Mouse (Mus musculus): ENCODE results near the gene Gm1110.
"Not testable (repeated sequence)": the region's sequence is repeated elsewhere in the genome, so short reads cannot be mapped to it uniquely, and the experiment has no call there.

Gene Gm1110

DNA sequence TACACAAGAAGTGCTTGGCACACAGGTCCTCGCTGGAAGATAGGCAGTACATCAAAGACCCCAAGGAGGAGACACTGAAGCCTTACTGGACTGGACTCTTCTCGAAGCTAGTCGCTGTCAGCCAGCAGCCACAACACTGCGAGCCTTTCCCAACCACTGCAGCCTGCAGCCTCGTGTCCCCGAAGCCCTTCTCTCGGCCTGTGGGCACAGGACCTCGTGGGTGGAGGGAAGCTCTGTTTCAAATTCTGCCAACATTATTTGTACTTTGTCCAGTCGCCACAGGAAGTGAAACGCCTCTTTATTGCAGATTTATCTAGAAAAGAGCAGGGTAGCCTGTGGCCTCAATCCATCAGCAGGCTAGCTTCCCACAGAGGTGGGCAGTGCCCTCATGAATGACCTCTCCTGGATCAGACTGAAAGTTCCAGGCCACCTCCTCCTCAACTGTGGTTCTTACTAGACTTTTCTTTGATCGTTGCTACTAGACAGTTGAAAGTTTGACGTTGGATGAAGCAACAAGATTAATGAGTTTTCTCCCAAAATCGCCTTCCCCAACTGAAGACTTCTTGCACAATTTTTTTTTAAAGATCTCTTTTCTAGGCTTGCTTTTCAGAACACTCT is at the start of gene Gm1110:
Gene Gm1110, minus strand, starts transcription at position 203 of the 618 bp plus-strand sequence.
- no peak for DNase-seq (ENCODE audit: low spot score)

DNA sequence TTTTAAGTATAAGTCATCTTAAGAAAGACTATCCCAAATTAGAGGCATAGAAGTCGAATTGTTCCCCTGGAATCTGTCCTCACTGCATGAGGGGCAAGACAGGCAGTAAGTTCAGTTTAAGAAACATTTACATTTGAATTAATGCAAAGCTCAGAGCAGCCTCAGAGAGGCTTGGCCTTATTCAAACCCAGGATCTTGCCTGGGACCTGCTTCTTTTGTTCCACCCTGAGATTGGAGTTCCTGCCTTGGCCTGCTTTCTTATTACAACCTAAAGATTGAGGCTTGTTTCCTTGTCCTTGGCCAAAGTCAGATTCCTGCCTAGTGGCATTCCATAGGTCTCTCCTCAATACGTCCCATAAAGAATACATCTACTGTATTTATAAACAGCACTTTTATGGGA is 24.9 kb upstream of the Gm1110 start:
- no peak for DNase-seq (ENCODE audit: low spot score)

DNA sequence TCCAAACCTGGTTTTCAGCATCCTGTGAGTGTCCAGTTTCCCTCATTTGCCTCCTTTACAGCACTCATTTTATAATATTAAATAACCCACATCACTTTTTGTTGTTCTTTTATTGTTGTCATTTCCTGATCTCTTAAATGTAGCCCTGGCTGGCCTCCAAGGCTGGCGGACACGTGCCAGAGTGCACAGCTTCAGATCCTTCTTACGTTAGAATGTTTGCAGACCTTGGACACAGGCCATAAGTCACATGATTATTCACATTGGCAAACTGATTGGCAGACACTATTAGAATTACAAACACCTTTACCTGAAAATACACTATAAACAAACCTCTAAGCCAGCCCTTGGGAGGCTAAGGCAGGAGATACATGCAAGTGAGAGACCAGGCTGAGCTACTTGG is 1.2 kb upstream of the Gm1110 start:
- no peak for DNase-seq (ENCODE audit: low spot score)

DNA sequence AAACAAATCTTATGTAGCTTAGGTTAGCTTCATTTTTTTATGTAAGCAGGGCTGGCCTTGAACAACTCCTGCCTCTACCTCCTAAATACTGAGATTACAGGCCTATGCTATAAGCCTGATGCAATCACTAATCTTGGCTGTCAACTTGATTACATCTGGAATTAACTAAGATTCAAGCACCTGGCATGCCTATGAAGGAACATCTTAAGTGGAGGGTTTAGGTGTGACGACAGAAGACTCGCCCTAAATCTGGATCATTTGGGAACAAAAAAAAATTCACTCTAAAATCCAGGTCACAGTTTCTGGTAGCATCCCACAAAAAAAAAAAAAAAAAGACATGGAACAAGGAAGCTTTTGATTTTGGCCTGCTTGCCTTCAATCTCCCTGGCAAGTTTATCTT is 3.1 kb downstream of the Gm1110 start:
- no peak for DNase-seq (ENCODE audit: low spot score)

DNA sequence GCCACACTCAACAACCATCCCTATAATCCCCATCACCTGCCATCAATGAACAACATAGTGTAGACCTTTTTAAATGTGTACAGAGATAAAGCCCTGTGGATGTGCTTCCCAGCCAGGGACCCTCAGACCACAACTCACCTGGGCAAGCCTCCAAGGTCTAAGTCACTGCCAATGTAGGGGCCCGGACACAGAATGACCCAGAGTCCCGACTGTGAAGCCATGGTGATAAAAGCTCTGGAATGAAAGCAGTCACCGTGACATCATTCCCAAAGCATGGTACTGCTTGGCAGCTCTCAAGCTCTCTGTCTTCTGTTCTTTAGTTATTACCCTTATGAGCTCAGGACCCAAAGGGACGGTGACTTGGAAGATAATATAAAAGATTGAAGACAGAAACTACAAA is 9.8 kb downstream of the Gm1110 start:
- no peak for DNase-seq (ENCODE audit: low spot score)

DNA sequence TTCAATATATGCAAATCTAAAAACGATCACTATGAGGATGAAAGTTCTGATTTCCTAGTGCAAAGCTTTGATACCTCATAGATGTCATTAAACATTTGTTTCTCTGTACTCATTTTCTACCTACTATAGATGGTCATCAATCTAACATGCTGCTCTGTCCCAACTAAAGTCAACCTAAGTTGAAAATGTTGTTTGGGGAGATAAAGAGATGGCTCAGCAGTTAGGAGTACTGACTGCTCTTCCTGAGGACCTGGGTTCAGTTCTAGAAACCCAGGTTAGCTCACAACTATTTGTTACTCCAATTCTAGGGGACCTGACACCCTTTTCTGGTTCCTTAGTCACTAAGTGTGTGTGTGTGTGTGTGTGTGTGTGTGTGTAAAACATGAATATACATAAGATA is 11.7 kb downstream of the Gm1110 start:
- no peak for DNase-seq (ENCODE audit: low spot score)

DNA sequence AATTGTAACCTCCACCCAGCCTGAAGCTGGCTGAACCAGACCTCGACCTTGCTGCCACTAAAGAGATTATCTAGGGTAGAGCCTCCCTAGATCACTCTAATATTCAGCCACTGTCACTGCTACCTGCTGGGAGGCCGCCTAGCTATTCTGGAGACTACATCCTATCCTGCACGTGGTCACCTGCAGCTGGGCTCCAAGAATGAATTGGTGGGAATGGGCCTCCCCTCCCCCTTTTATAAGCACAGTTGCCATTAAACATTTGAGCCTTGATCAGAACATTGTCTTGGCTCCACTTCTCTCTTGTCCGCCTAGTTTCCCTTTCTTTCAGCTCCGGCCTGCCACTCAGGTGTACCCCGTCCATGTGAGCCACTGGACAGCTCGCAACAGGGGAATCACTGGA is 53.1 kb downstream of the Gm1110 start:
- not testable (repeated sequence) for DNase-seq (ENCODE audit: low spot score)

DNA sequence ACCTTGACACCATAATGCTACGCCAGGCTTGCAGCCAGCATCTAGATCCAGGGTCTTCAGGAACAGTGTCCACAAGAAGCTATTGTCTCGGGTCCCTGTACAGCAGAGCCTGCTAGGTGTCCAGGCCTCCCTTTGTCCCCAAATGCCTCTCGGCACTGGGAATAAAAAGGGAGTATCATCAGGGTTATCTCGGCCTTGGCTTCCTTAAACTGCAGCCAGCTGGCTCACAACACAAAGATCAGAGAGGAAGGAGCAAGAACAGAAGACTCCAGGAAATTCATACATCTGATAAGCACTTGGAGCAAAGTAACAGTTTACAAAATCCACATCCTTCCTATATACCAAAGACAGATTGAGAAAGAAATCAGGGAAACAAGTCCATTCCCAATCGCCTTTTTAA is 62.2 kb downstream of the Gm1110 start, which contains the start of gene Glb1l3:
Gene Glb1l3, minus strand, starts transcription at position 140 of the 400 bp plus-strand sequence.
- no peak for DNase-seq (ENCODE audit: low spot score)

DNA sequence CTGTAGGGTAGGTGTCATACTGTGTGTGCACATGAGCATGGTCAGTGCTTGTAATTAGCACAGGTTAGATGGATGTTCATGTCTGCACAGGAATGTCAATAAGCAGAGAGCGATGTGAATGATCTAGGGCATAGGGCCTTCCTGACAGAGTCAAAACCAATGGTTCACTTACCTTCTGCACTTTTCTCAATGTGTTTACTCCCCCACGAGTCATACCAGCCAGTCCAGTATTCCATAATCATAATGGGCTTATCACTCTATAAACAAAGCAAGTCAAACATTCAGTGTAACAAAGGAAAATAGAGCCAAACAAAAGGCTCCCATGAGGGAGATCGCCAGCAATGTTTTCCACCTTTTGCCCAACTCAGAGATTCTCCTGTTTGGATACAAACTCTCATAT is 91.8 kb downstream of the Gm1110 start:
- DNase-seq (ENCODE audit: low spot score) = no peak
